Mouse (Mus musculus): ENCODE results near the gene Siglecg. TPM values are rescaled to one million over a fixed set of nuclear protein-coding genes. Genes with fewer than 3 reads are reported as not detected.
"Not testable (repeated sequence)": the region's sequence is repeated elsewhere in the genome, so short reads cannot be mapped to it uniquely, and the experiment has no call there.

The Siglecg gene
- polyA plus RNA-seq (2015; fragmentation: Nextera tagmentation; extraction: Ambion mirVana): 0.05 TPM in 1 of 2 replicates, not detected in the other

- 83% methylated on average over 4 of the region's 4 CpGs for WGBS
- H3K27ac ChIP-seq: no peak within 1 kb of the TSS
- no peak within 1 kb of the TSS for H3K4me3 ChIP-seq
- no peak within 1 kb of the TSS for H3K9ac ChIP-seq
- H3K4me2 ChIP-seq: no peak within 1 kb of the TSS
- ATAC-seq (replicated peaks): no peak
- H3K9me3 ChIP-seq: no peaks in the 10 kb centered on the region
- H3K4me1 ChIP-seq: no peaks in the 10 kb centered on the region
- H3K27me3 ChIP-seq (replicated peaks): no peaks in the 10 kb centered on the region
- no peaks in the 10 kb centered on the region for H3K36me3 ChIP-seq (replicated peaks)
Observed at GRCm38 (mm10) chr7:43408131-43408553, at the start of gene Siglecg. Gene Siglecg, plus strand, starts transcription at chr7:43408204.

GRCm38 (mm10) chr7:43358556-43358955, 49.4 kb upstream of the Siglecg start:
- no peaks in the 10 kb centered on the region for H3K27me3 ChIP-seq (replicated peaks)
- H3K4me2 ChIP-seq: no peak overlapping the region
- no peak for ATAC-seq (replicated peaks)
- 92% methylated on average over 3 of the region's 3 CpGs for whole genome bisulfite sequencing
- no peak overlapping the region for H3K27ac ChIP-seq
- no peaks in the 10 kb centered on the region for H3K4me1 ChIP-seq
- no peak overlapping the region for H3K4me3 ChIP-seq
- no peaks in the 10 kb centered on the region for H3K36me3 ChIP-seq (replicated peaks)
- no peaks in the 10 kb centered on the region for H3K9me3 ChIP-seq
- H3K9ac ChIP-seq: no peak overlapping the region

- Histone ChIP-seq H3K9ac (no peak overlapping the region), H3K4me1 (no peaks in the 10 kb centered on the region), H3K4me3 (no peak overlapping the region), H3K27ac (no peak overlapping the region), H3K4me2 (no peak overlapping the region), H3K27me3 (replicated peaks) (no peaks in the 10 kb centered on the region), H3K9me3 (no peaks in the 10 kb centered on the region), H3K36me3 (replicated peaks) (no peaks in the 10 kb centered on the region)
- 87% methylated on average over 1 of the region's 1 CpGs for WGBS
- ATAC-seq (replicated peaks): no peak
Observed at GRCm38 (mm10) chr7:43361442-43361841, 46.6 kb upstream of the Siglecg start.

DNA sequence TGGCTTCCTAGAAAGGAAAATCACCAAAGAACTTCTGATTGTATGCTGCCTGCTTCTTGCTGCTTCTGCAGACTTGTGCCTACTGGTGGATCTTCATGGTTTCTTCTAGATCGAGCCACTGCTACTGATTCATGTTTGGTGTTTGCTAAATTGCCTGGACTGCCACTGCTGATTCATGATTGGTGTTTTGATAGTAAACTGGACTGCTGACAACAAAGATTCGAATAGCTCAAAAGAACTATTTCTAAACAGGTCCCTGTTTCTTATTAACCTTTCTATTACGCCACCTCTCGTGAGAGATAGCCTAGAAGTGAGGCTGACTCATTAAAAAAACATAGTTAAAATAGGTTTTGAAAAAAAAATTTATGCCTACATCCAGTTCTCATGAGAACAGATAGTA, 46.0 kb upstream of the Siglecg start:
- H3K36me3 ChIP-seq (replicated peaks): no peaks in the 10 kb centered on the region
- 79% methylated on average over 4 of the region's 4 CpGs for WGBS
- ATAC-seq (replicated peaks): no peak

GRCm38 (mm10) chr7:43378226-43378625, 29.8 kb upstream of the Siglecg start:
- ATAC-seq (replicated peaks): no peak

More for the DNA sequence above, 46.0 kb upstream of the Siglecg start:
- Histone ChIP-seq H3K4me3 (no peak overlapping the region), H3K4me1 (no peaks in the 10 kb centered on the region), H3K9ac (no peak overlapping the region), H3K27ac (no peak overlapping the region), H3K27me3 (replicated peaks) (no peaks in the 10 kb centered on the region), H3K9me3 (no peaks in the 10 kb centered on the region), H3K4me2 (no peak overlapping the region)

GRCm38 (mm10) chr7:43392349-43393121, 15.5 kb upstream of the Siglecg start:
- no peaks in the 10 kb centered on the region for H3K36me3 ChIP-seq (replicated peaks)
- H3K9me3 ChIP-seq: no peaks in the 10 kb centered on the region
- 78% methylated on average over 8 of the region's 8 CpGs for WGBS
- no peak overlapping the region for H3K4me3 ChIP-seq
- H3K4me1 ChIP-seq: no peaks in the 10 kb centered on the region
- no peaks in the 10 kb centered on the region for H3K27me3 ChIP-seq (replicated peaks)
- no peak overlapping the region for H3K27ac ChIP-seq
- no peak overlapping the region for H3K4me2 ChIP-seq
- ATAC-seq (replicated peaks): no peak
- H3K9ac ChIP-seq: no peak overlapping the region

More at GRCm38 (mm10) chr7:43378226-43378625, 29.8 kb upstream of the Siglecg start:
- 16% methylated on average over 5 of the region's 5 CpGs for WGBS
- H3K4me3 ChIP-seq: no peak overlapping the region
- no peak overlapping the region for H3K4me2 ChIP-seq
- no peak overlapping the region for H3K27ac ChIP-seq
- H3K36me3 ChIP-seq (replicated peaks): no peaks in the 10 kb centered on the region
- no peaks in the 10 kb centered on the region for H3K4me1 ChIP-seq
- no peaks in the 10 kb centered on the region for H3K27me3 ChIP-seq (replicated peaks)
- no peak overlapping the region for H3K9ac ChIP-seq
- no peaks in the 10 kb centered on the region for H3K9me3 ChIP-seq

DNA sequence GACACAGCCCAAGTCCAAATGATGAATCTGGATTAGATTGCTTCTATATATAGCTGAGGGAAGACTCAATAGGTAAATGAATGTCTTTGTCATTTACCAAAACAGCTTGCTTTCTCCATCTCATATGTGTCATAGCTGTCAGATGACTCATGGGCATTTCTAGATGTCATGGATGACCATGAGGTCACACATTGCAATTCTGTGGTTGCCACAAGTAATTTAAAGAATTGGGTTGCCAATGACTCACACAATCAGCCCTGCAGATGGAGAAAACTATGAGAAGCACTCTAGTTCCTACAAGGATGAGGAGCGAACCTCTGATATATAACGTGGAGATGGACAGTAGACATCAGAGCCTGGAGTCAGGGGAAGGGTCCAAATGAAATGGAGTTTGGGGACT, 8.5 kb upstream of the Siglecg start:
- ATAC-seq (replicated peaks): no peak
- 88% methylated on average over 2 of the region's 2 CpGs for WGBS
- no peak overlapping the region for H3K4me2 ChIP-seq
- H3K36me3 ChIP-seq (replicated peaks): no peaks in the 10 kb centered on the region
- H3K27ac ChIP-seq: no peak overlapping the region
- no peak overlapping the region for H3K4me3 ChIP-seq
- no peaks in the 10 kb centered on the region for H3K9me3 ChIP-seq
- H3K27me3 ChIP-seq (replicated peaks): no peaks in the 10 kb centered on the region
- no peaks in the 10 kb centered on the region for H3K4me1 ChIP-seq
- no peak overlapping the region for H3K9ac ChIP-seq

GRCm38 (mm10) chr7:43402718-43403117, 5.3 kb upstream of the Siglecg start:
- H3K27me3 ChIP-seq (replicated peaks): no peaks in the 10 kb centered on the region
- H3K4me3 ChIP-seq: no peak overlapping the region
- WGBS: 44% methylated on average over 2 of the region's 2 CpGs
- no peaks in the 10 kb centered on the region for H3K4me1 ChIP-seq
- no peak for ATAC-seq (replicated peaks)
- H3K9me3 ChIP-seq: no peaks in the 10 kb centered on the region
- no peak overlapping the region for H3K4me2 ChIP-seq
- H3K36me3 ChIP-seq (replicated peaks): no peaks in the 10 kb centered on the region
- H3K27ac ChIP-seq: no peak overlapping the region
- no peak overlapping the region for H3K9ac ChIP-seq

DNA sequence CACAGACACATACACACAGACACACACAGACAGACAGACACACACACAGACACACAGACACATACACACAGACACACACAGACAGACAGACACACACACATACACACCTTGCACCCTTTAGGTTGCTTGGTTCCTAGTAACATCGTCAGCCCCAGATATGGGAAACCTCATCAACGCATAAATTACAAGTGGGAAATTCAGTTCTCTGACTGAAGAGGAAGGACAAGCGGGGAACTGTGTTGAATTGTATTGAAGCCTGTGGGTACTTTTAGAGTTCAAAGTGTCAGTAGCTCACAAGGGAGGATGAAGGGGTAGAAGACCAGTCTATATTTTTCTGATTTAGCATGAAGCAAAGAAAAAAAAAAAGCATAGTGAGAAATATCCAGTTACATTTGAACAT, 431 bp upstream of the Siglecg start:
- Histone ChIP-seq H3K4me2 (no peak overlapping the region), H3K9ac (no peak overlapping the region), H3K27ac (no peak overlapping the region), H3K4me1 (no peaks in the 10 kb centered on the region), H3K9me3 (no peaks in the 10 kb centered on the region), H3K27me3 (replicated peaks) (no peaks in the 10 kb centered on the region), H3K36me3 (replicated peaks) (no peaks in the 10 kb centered on the region), H3K4me3 (no peak overlapping the region)
- 81% methylated on average over 3 of the region's 3 CpGs for WGBS
- ATAC-seq (replicated peaks): no peak

GRCm38 (mm10) chr7:43409084-43409483, 1.1 kb downstream of the Siglecg start:
- Histone ChIP-seq H3K4me3 (no peak overlapping the region), H3K27me3 (replicated peaks) (no peaks in the 10 kb centered on the region), H3K27ac (no peak overlapping the region), H3K4me1 (no peaks in the 10 kb centered on the region), H3K4me2 (no peak overlapping the region), H3K9ac (no peak overlapping the region), H3K36me3 (replicated peaks) (no peaks in the 10 kb centered on the region), H3K9me3 (no peaks in the 10 kb centered on the region)
- no peak for ATAC-seq (replicated peaks)
- WGBS: 75% methylated on average over 3 of the region's 3 CpGs

DNA sequence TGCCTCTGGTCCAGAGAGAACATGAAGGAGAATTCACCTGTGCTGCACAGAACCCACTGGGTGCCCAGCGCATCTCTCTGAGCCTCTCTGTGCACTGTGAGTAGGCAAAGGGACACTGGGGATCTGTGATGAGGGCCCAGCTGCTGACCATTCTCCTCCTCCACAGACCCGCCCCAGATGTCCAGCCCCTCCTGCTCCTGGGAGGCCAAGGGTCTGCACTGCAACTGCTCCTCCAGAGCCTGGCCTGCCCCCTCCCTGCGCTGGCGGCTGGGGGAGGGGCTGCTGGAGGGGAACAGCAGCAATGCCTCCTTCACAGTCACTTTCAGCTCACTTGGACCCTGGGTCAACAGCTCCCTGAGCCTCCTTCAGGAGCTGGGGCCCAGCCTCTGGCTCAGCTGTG, 3.7 kb downstream of the Siglecg start:
- not testable (repeated sequence) for H3K36me3 ChIP-seq (replicated peaks); H3K4me1 ChIP-seq; H3K4me2 ChIP-seq; ATAC-seq (replicated peaks); H3K9ac ChIP-seq; H3K27me3 ChIP-seq (replicated peaks); H3K27ac ChIP-seq; H3K9me3 ChIP-seq; H3K4me3 ChIP-seq
- WGBS: 32% methylated on average over 4 of the region's 4 CpGs

DNA sequence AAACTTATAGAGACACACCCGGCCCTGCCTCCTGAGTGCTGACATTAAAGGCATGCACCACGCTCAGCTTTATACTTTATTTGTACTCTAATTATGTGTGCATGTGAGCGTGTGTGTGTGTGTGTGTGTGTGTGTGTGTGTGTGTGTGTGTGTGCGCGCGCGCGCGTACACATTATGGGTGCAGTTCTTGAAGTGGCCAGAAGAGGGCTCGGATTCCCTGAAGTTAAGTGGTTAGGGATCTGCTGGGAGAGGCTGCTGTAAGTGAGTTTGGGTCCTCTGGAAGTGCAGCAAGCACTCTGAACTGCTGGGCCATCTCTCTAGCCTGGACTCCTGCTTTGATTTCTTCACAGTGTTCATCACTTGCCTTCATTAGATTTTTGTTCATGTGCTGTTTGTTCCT, 9.3 kb downstream of the Siglecg start:
- Histone ChIP-seq H3K36me3 (replicated peaks) (no peaks in the 10 kb centered on the region), H3K9ac (no peak overlapping the region), H3K27me3 (replicated peaks) (no peaks in the 10 kb centered on the region), H3K4me1 (no peaks in the 10 kb centered on the region), H3K9me3 (no peaks in the 10 kb centered on the region), H3K4me3 (no peak overlapping the region), H3K4me2 (no peak overlapping the region), H3K27ac (no peak overlapping the region)
- WGBS: 83% methylated on average over 10 of the region's 10 CpGs
- ATAC-seq (replicated peaks): no peak

DNA sequence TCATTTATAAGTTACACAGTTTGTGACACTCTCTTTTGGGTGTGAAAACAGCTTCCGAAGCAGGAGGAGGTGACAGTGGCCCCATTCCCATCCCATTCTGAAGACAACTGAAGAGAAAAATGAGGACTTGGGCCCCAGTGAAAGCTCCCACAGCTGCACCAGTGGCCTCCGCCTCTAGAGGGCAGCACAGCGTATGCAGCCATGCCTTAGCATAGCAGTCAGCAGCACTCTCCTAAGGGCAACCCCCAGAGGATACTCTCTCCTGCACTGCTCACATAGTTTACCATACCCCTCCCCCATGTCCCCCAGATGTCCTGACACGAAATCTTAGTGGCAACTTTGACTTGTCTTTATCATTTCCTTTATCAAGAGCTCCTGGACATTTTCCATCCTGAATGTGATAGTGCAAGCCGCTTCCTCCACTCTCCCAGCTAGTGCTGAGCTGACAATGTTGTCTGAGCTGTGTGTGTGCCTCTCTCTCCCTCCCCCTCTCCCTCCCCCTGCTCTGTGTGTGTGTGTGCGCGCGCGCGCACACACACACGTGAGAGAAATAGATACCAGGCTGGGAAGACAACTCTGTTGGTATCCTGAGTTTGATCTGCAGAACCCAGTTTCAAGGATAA, 15.1 kb downstream of the Siglecg start:
- WGBS: 12% methylated on average over 11 of the region's 11 CpGs
- H3K9me3 ChIP-seq: no peaks in the 10 kb centered on the region
- H3K27me3 ChIP-seq (replicated peaks): no peaks in the 10 kb centered on the region
- peaks cover 6% of the 10 kb centered on the region for H3K4me1 ChIP-seq
- no peak overlapping the region for H3K27ac ChIP-seq
- H3K36me3 ChIP-seq (replicated peaks): no peaks in the 10 kb centered on the region
- H3K9ac ChIP-seq: no peak overlapping the region
- H3K4me2 ChIP-seq: peak overlapping the region; percentile 29
- no peak overlapping the region for H3K4me3 ChIP-seq
- peak; percentile 95 for ATAC-seq (replicated peaks)

Measured in midbrain, embryonic 15.5 days (tissue).